Comparison of ENCODE assay signal across 10 mouse cellular contexts in genomic region chr10:61781461-61782128, GRCm38 (mm10). TPM values are rescaled to one million over a fixed set of nuclear protein-coding genes. Genes with fewer than 3 reads are reported as not detected.
DNase-seq lines count a peak whose midpoint lies in the region; ATAC-seq and TF ChIP-seq lines count a peak whose summit lies in the region.
"Had no signal": no experiment of that assay in that cellular context is flagged by ENCODE, and none has a peak within 500 bp of the region (broad histone marks: within the 10 kb centered on the region; RNA-seq: fewer than 3 reads in every experiment).

No protein-coding gene starts in this region.

- H3K4me3 ChIP-seq in heart, embryonic 15.5 days, result no peak overlapping the region
- peak overlapping the region; percentile 92; the same call in 1 of the 2 replicates for H3K4me3 ChIP-seq in embryonic facial prominence, embryonic 11.5 days (ENCODE audit: low read depth, low read length)
- H3K4me3 ChIP-seq in hindbrain, postnatal 0 days (ENCODE audit: low read length), result peak overlapping the region; percentile 89; the same call in 1 of the 2 replicates
- peak overlapping the region; percentile 61; the same call in 1 of the 2 replicates for H3K4me3 ChIP-seq in neural tube, embryonic 11.5 days (ENCODE audit: low read depth, low read length)
- no peak overlapping the region for H3K4me3 ChIP-seq in liver, postnatal 0 days (ENCODE audit: low read depth, low read length)

- H3K27ac ChIP-seq in heart, embryonic 15.5 days, result peak overlapping the region; percentile 31; the same call in 1 of the 2 replicates
- peak overlapping the region; percentile 98; the same call in 1 of the 2 replicates for H3K27ac ChIP-seq in embryonic facial prominence, embryonic 11.5 days (replicated peaks; ENCODE audit: low read depth, low read length)
- H3K27ac ChIP-seq in hindbrain, postnatal 0 days, result no peak overlapping the region
- no peak overlapping the region for H3K27ac ChIP-seq in neural tube, embryonic 11.5 days (ENCODE audit: low read depth, low read length)
- H3K27ac ChIP-seq in liver, postnatal 0 days (ENCODE audit: low read depth), result no peak overlapping the region

- no peak for ATAC-seq in heart, embryonic 15.5 days (replicated peaks; ENCODE audit: insufficient number of reproducible peaks, insufficient read depth, low FRiP score, low read depth)
- no peak for ATAC-seq in embryonic facial prominence, embryonic 11.5 days (replicated peaks; ENCODE audit: insufficient number of reproducible peaks, low FRiP score, low TSS enrichment, low read depth)
- no peak for ATAC-seq in hindbrain, postnatal 0 days
- ATAC-seq in neural tube, embryonic 11.5 days (ENCODE audit: insufficient read depth, low FRiP score, low TSS enrichment), result no peak
- ATAC-seq in liver, postnatal 0 days, result no peak

- no peak for TF ChIP-seq EP300 in liver, postnatal 0 days (IDR thresholded peaks at IDR 0.05; ENCODE audit: low read depth)

- H3K27me3 ChIP-seq in heart, embryonic 15.5 days, result no peaks in the 10 kb centered on the region; the same call in 1 of the 2 replicates
- no peaks in the 10 kb centered on the region for H3K27me3 ChIP-seq in embryonic facial prominence, embryonic 11.5 days (ENCODE audit: control insufficient read depth, insufficient read depth, low read length)
- H3K27me3 ChIP-seq in hindbrain, postnatal 0 days (ENCODE audit: insufficient read depth, low read length), result no peaks in the 10 kb centered on the region
- H3K27me3 ChIP-seq in neural tube, embryonic 11.5 days (ENCODE audit: control insufficient read depth, insufficient read depth, low read length), result no peaks in the 10 kb centered on the region
- peaks cover 21% of the 10 kb centered on the region for H3K27me3 ChIP-seq in liver, postnatal 0 days (ENCODE audit: insufficient read depth, low read length)

- H3K36me3 ChIP-seq in heart, embryonic 15.5 days, result no peaks in the 10 kb centered on the region
- H3K36me3 ChIP-seq in embryonic facial prominence, embryonic 11.5 days (replicated peaks; ENCODE audit: control insufficient read depth, insufficient read depth, low read depth, low read length), result no peaks in the 10 kb centered on the region
- H3K36me3 ChIP-seq in hindbrain, postnatal 0 days (ENCODE audit: insufficient read depth, low read length), result no peaks in the 10 kb centered on the region
- no peaks in the 10 kb centered on the region for H3K36me3 ChIP-seq in neural tube, embryonic 11.5 days (ENCODE audit: control insufficient read depth, insufficient read depth, low read length)
- H3K36me3 ChIP-seq in liver, postnatal 0 days (replicated peaks; ENCODE audit: insufficient read depth, low read length), result no peaks in the 10 kb centered on the region

- H3K9ac ChIP-seq in heart, embryonic 15.5 days, result no peak overlapping the region
- H3K9ac ChIP-seq in embryonic facial prominence, embryonic 11.5 days (replicated peaks; ENCODE audit: low read length), result peak overlapping the region; percentile 99
- 0 out of 2 replicates have a peak overlapping the region, but pooled peaks have one; percentile 6 for H3K9ac ChIP-seq in hindbrain, postnatal 0 days (replicated peaks; ENCODE audit: low read length)
- H3K9ac ChIP-seq in neural tube, embryonic 11.5 days (ENCODE audit: low read length), result peak overlapping the region; percentile 99; the same call in 1 of the 2 replicates
- H3K9ac ChIP-seq in liver, postnatal 0 days (replicated peaks), result no peak overlapping the region

- WGBS in heart, embryonic 15.5 days, result 44% methylated on average over 9 of the region's 9 CpGs
- 16% methylated on average over 8 of the region's 9 CpGs for WGBS in embryonic facial prominence, embryonic 11.5 days
- 26% methylated on average over 8 of the region's 9 CpGs for WGBS in hindbrain, postnatal 0 days
- 26% methylated on average over 8 of the region's 9 CpGs for WGBS in neural tube, embryonic 11.5 days
- 54% methylated on average over 8 of the region's 9 CpGs for WGBS in liver, postnatal 0 days (ENCODE audit: insufficient replicate concordance)

- H3K4me1 ChIP-seq in heart, embryonic 15.5 days (replicated peaks), result peaks cover 11% of the 10 kb centered on the region
- no peaks in the 10 kb centered on the region; the same call in 1 of the 2 replicates for H3K4me1 ChIP-seq in embryonic facial prominence, embryonic 11.5 days (ENCODE audit: control insufficient read depth, insufficient read depth, low read length)
- H3K4me1 ChIP-seq in hindbrain, postnatal 0 days (ENCODE audit: insufficient read depth, low read length), result peaks cover 8% of the 10 kb centered on the region
- peaks cover 2% of the 10 kb centered on the region; the same call in 1 of the 2 replicates for H3K4me1 ChIP-seq in neural tube, embryonic 11.5 days (ENCODE audit: control insufficient read depth, insufficient read depth, low read length)
- H3K4me1 ChIP-seq in liver, postnatal 0 days (ENCODE audit: insufficient read depth), result peaks cover 3% of the 10 kb centered on the region; the same call in 1 of the 2 replicates

- H3K9me3 ChIP-seq in heart, embryonic 15.5 days (replicated peaks), result no peaks in the 10 kb centered on the region
- no peaks in the 10 kb centered on the region for H3K9me3 ChIP-seq in embryonic facial prominence, embryonic 11.5 days (replicated peaks; ENCODE audit: control insufficient read depth, low read length)
- no peaks in the 10 kb centered on the region for H3K9me3 ChIP-seq in hindbrain, postnatal 0 days (ENCODE audit: low read length)
- no peaks in the 10 kb centered on the region for H3K9me3 ChIP-seq in neural tube, embryonic 11.5 days (ENCODE audit: control insufficient read depth, low read length)
- H3K9me3 ChIP-seq in liver, postnatal 0 days (ENCODE audit: low read length), result no peaks in the 10 kb centered on the region

- DNase-seq in heart, adult 11 months, result no peak
- DNase-seq in embryonic facial prominence, embryonic 11.5 days (ENCODE audit: low spot score), result peak; percentile 44
- DNase-seq in hindbrain, postnatal 0 days (ENCODE audit: low spot score), result no peak
- DNase-seq in neural tube, embryonic 11.5 days (ENCODE audit: low spot score), result no peak
- DNase-seq in left cerebral cortex, adult 18-20 months (ENCODE audit: low spot score in 2 of 2), result no peak
- no peak for DNase-seq in adrenal gland, adult 18-20 months (ENCODE audit: low spot score in 2 of 2)
- DNase-seq in liver, postnatal 0 days, result no peak
- DNase-seq: liver had no signal

- peak overlapping the region; percentile 83; the same call in 1 of the 2 replicates for H3K4me2 ChIP-seq in heart, embryonic 15.5 days
- peak overlapping the region; percentile 48 for H3K4me2 ChIP-seq in embryonic facial prominence, embryonic 11.5 days (ENCODE audit: low read depth, low read length)
- H3K4me2 ChIP-seq in hindbrain, postnatal 0 days (ENCODE audit: low read depth, low read length), result peak overlapping the region; percentile 63
- peak overlapping the region; percentile 58 for H3K4me2 ChIP-seq in neural tube, embryonic 11.5 days (ENCODE audit: low read depth)
- no peak overlapping the region for H3K4me2 ChIP-seq in liver, postnatal 0 days (ENCODE audit: low read depth, low read length)

- no peak for TF ChIP-seq CTCF in hindbrain, postnatal 0 days (IDR thresholded peaks at IDR 0.05; ENCODE audit: low read depth)
- no peak for TF ChIP-seq CTCF in liver, postnatal 0 days (IDR thresholded peaks at IDR 0.05; ENCODE audit: low read depth)

RNA-seq across cellular contexts. Expression of gene H2afy2, which starts 2.4 kb away (rescaled TPM):
- 42.8 and 57.8 TPM in 2 replicates for polyA plus RNA-seq in heart, embryonic 15.5 days (2015; fragmentation: Nextera tagmentation; extraction: Ambion mirVana)
- 319 and 335 TPM in 2 replicates for polyA plus RNA-seq in embryonic facial prominence, embryonic 11.5 days (2014; fragmentation: Nextera tagmentation; extraction: Ambion mirVana)
- 90.4 and 97.7 TPM in 2 replicates for total RNA-seq in hindbrain, postnatal 0 days (2014; rRNA removed)
- polyA plus RNA-seq in hindbrain, postnatal 0 days (2015; fragmentation: Nextera tagmentation; extraction: Ambion mirVana), result 157 and 162 TPM in 2 replicates
- 246 and 247 TPM in 2 replicates for polyA plus RNA-seq in neural tube, embryonic 11.5 days (2014; fragmentation: Nextera tagmentation; extraction: Ambion mirVana)
- total RNA-seq in left cerebral cortex, adult 18-20 months (2021), result 10 to 100 TPM; 19.1 to 21.0 TPM
- 1 to 10 TPM; 6.9 to 7.4 TPM for total RNA-seq in adrenal gland, adult 18-20 months (2021)
- polyA plus RNA-seq in liver, postnatal 0 days (2015; fragmentation: Nextera tagmentation; extraction: Ambion mirVana), result 1.9 and 2.0 TPM in 2 replicates
- total RNA-seq: neutrophil, adult 5-6 weeks had no signal

Comparison
In these comparisons a context has a peak if more than half of its experiments do, and no peak if none do; other contexts are left out.
1. H3K27ac ChIP-seq: peak in heart, embryonic 15.5 days (single experiment) and embryonic facial prominence, embryonic 11.5 days (single experiment); none in hindbrain, postnatal 0 days (single experiment), neural tube, embryonic 11.5 days (single experiment) and liver, postnatal 0 days (single experiment).
2. H3K4me3 ChIP-seq: peak in embryonic facial prominence, embryonic 11.5 days (single experiment), hindbrain, postnatal 0 days (single experiment) and neural tube, embryonic 11.5 days (single experiment); none in heart, embryonic 15.5 days (single experiment) and liver, postnatal 0 days (single experiment).
3. H3K9ac ChIP-seq: peak in embryonic facial prominence, embryonic 11.5 days (single experiment), hindbrain, postnatal 0 days (single experiment) and neural tube, embryonic 11.5 days (single experiment); none in heart, embryonic 15.5 days (single experiment) and liver, postnatal 0 days (single experiment).
4. RNA of gene H2afy2, which starts 2.4 kb away (polyA plus RNA-seq): 319 to 335 TPM in embryonic facial prominence, embryonic 11.5 days, 246 to 247 TPM in neural tube, embryonic 11.5 days, 157 to 162 TPM in hindbrain, postnatal 0 days and 42.8 to 57.8 TPM in heart, embryonic 15.5 days; 1.9 to 2.0 TPM in liver, postnatal 0 days; every median in the first group is over 10 times any median in the second.